Mouse (Mus musculus) C2C12 (cell line): Measurements from ENCODE around the gene Rpusd2. TPM values are rescaled to one million over a fixed set of nuclear protein-coding genes. Genes with fewer than 3 reads are reported as not detected.

Experiments
- H3K27me3 ChIP-seq: one replicate; pipeline ENCODE4 v1.6.1; 2011; ENCODE audit not compliant: control insufficient read depth, insufficient read depth, insufficient read length
- H3K36me3 ChIP-seq: one replicate; pipeline ENCODE4 v1.6.1; 2011; ENCODE audit not compliant: control insufficient read depth, insufficient read depth
- H3K4me3 ChIP-seq: one replicate; pipeline ENCODE4 v1.5.1; 2011; ENCODE audit warnings: mild to moderate bottlenecking, control low read depth; ENCODE audit not compliant: poor library complexity, insufficient read depth, severe bottlenecking
- H3K79me2 ChIP-seq: one replicate; pipeline ENCODE4 v1.6.1; 2011; ENCODE audit not compliant: control insufficient read depth, insufficient read depth
- H3K79me3 ChIP-seq: one replicate; pipeline ENCODE4 v1.6.1; 2011; ENCODE audit warnings: low read depth, control low read depth
- H3ac ChIP-seq: one replicate; pipeline ENCODE3; 2011; ENCODE audit warnings: low read depth; ENCODE audit not compliant: control insufficient read depth, insufficient read length
- CEBPB ChIP-seq: IDR thresholded peaks from one replicate; pipeline ENCODE4 v1.6.1; 2011; ENCODE audit warnings: low read depth, mild to moderate bottlenecking, control low read depth, moderate library complexity
- CTCF ChIP-seq: IDR thresholded peaks from one replicate; pipeline ENCODE4 v1.5.1; 2011; ENCODE audit not compliant: control insufficient read depth, insufficient read depth, insufficient read length
- FOSL1 ChIP-seq: IDR thresholded peaks from one replicate; pipeline ENCODE4 v1.8.0; 2011; ENCODE audit warnings: mild to moderate bottlenecking, low read length; ENCODE audit not compliant: poor library complexity, insufficient read depth, severe bottlenecking
- MAX ChIP-seq: IDR thresholded peaks from one replicate; pipeline ENCODE4 v1.6.1; 2011; ENCODE audit warnings: mild to moderate bottlenecking, control low read depth
- MYOD1 ChIP-seq: IDR thresholded peaks from one replicate; pipeline ENCODE4 v1.6.1; 2011; ENCODE audit warnings: low read depth; ENCODE audit not compliant: control insufficient read depth, insufficient read length
- MYOG ChIP-seq: IDR thresholded peaks from one replicate; pipeline ENCODE4 v1.6.1; 2011; ENCODE audit not compliant: control insufficient read depth, insufficient read length; ENCODE audit errors: extremely low read depth
- USF1 ChIP-seq: IDR thresholded peaks from one replicate; pipeline ENCODE4 v1.6.1; 2011; ENCODE audit warnings: low read depth, mild to moderate bottlenecking, control low read depth, moderate library complexity
- polyA plus RNA-seq: library from polyadenylated mRNA; unstranded; fragments of >200 nt; fragmentation: generic; extraction: Trizol; gene quantifications from one replicate; pipeline ENCODE4 v1.2.1, GENCODE M21; 2012; ENCODE audit warnings: missing spikeins

Rpusd2 gene
- polyA plus RNA-seq, 1 experiment: 4.2 TPM

GRCm38 (mm10) chr2:119017647-119018046, 16.9 kb upstream of the Rpusd2 start:
- H3K4me3 ChIP-seq: no peak overlapping the region
- no peaks in the 10 kb centered on the region for H3K79me3 ChIP-seq
- no peak overlapping the region for H3ac ChIP-seq
- TF ChIP-seq MYOD1 (no peak), CTCF (no peak), CEBPB (no peak)
- peaks cover 27% of the 10 kb centered on the region for H3K36me3 ChIP-seq
- no peaks in the 10 kb centered on the region for H3K79me2 ChIP-seq
- no peaks in the 10 kb centered on the region for H3K27me3 ChIP-seq

- Histone ChIP-seq H3K27me3 (no peaks in the 10 kb centered on the region), H3K36me3 (peaks cover 33% of the 10 kb centered on the region), H3ac (no peak overlapping the region), H3K79me2 (no peaks in the 10 kb centered on the region), H3K79me3 (no peaks in the 10 kb centered on the region), H3K4me3 (no peak overlapping the region)
- TF ChIP-seq FOSL1: no peak
- TF ChIP-seq MAX: no peak
- no peak for TF ChIP-seq CEBPB
- no peak for TF ChIP-seq CTCF
- no peak for TF ChIP-seq MYOD1
- no peak for TF ChIP-seq USF1
- no peak for TF ChIP-seq MYOG
Measured at GRCm38 (mm10) chr2:119018391-119019122, 16.0 kb upstream of the Rpusd2 start.

GRCm38 (mm10) chr2:119019131-119019530, 15.5 kb upstream of the Rpusd2 start:
- no peak overlapping the region for H3ac ChIP-seq
- TF ChIP-seq MYOD1 (no peak), USF1 (no peak), MAX (no peak), MYOG (no peak), CEBPB (no peak), CTCF (no peak), FOSL1 (no peak)
- no peak overlapping the region for H3K4me3 ChIP-seq
- no peaks in the 10 kb centered on the region for H3K79me2 ChIP-seq
- no peaks in the 10 kb centered on the region for H3K27me3 ChIP-seq
- peaks cover 33% of the 10 kb centered on the region for H3K36me3 ChIP-seq
- no peaks in the 10 kb centered on the region for H3K79me3 ChIP-seq

GRCm38 (mm10) chr2:119019538-119019937, 15.1 kb upstream of the Rpusd2 start:
- H3K4me3 ChIP-seq: no peak overlapping the region
- no peak overlapping the region for H3ac ChIP-seq
- TF ChIP-seq CTCF: no peak
- no peak for TF ChIP-seq MAX
- no peak for TF ChIP-seq MYOG
- no peak for TF ChIP-seq USF1
- no peak for TF ChIP-seq CEBPB
- TF ChIP-seq FOSL1: no peak
- TF ChIP-seq MYOD1: no peak
- H3K27me3 ChIP-seq: no peaks in the 10 kb centered on the region
- no peaks in the 10 kb centered on the region for H3K79me2 ChIP-seq
- no peaks in the 10 kb centered on the region for H3K79me3 ChIP-seq
- H3K36me3 ChIP-seq: peaks cover 33% of the 10 kb centered on the region

- Histone ChIP-seq H3K27me3 (no peaks in the 10 kb centered on the region), H3K79me3 (no peaks in the 10 kb centered on the region), H3K4me3 (no peak overlapping the region), H3ac (no peak overlapping the region), H3K36me3 (peaks cover 31% of the 10 kb centered on the region), H3K79me2 (no peaks in the 10 kb centered on the region)
- TF ChIP-seq CTCF: no peak
- peak; percentile 73 for TF ChIP-seq MYOD1
- no peak for TF ChIP-seq USF1
- TF ChIP-seq CEBPB: no peak
Measured at GRCm38 (mm10) chr2:119023154-119023660, 11.4 kb upstream of the Rpusd2 start.
